Mouse (Mus musculus) forebrain, embryonic 10.5 days (tissue): Measurements from ENCODE around the gene 4930469K13Rik. TPM values are rescaled to one million over a fixed set of nuclear protein-coding genes. Genes with fewer than 3 reads are reported as not detected.
A peak's percentile ranks its signal among the peaks of the same experiment; 100 is the strongest.

Experiments
- DNase-seq: peaks from one replicate; pipeline ENCODE4 v3.0.0-alpha.2; 2017; ENCODE audit warnings: low spot score; ENCODE audit errors: extremely low spot score
- H3K27ac ChIP-seq: fragments of 300-500 bp; sonication (generic); 2 replicates; pipeline ENCODE4 v1.5.1; 2016; ENCODE audit warnings: mild to moderate bottlenecking
- H3K27me3 ChIP-seq: fragments of 300-500 bp; sonication (generic); 2 replicates; pipeline ENCODE4 v1.6.1; 2016; ENCODE audit warnings: mild to moderate bottlenecking; ENCODE audit not compliant: poor library complexity, severe bottlenecking
- H3K36me3 ChIP-seq: fragments of 300-500 bp; sonication (generic); replicated peaks from 2 replicates; pipeline ENCODE4 v1.6.1; 2016; ENCODE audit warnings: mild to moderate bottlenecking, moderate library complexity
- H3K4me1 ChIP-seq: fragments of 300-500 bp; sonication (generic); 2 replicates; pipeline ENCODE4 v1.6.1; 2016
- H3K4me3 ChIP-seq: fragments of 300-500 bp; sonication (generic); 2 replicates; pipeline ENCODE4 v1.5.1; 2016; ENCODE audit warnings: mild to moderate bottlenecking, moderate library complexity
- H3K9me3 ChIP-seq: fragments of 300-500 bp; sonication (generic); 2 replicates; pipeline ENCODE4 v1.6.1; 2016; ENCODE audit warnings: mild to moderate bottlenecking, moderate library complexity
- WGBS: fragments of 180-500 bp; shearing (Covaris S2); methylation state at CpG from one replicate; pipeline ENCODE4 v1.1.7; 2016; 5-methylcytosine and 5-hydroxymethylcytosine counted together
- polyA plus RNA-seq: library from polyadenylated mRNA; unstranded; fragments of >200 nt; fragmentation: Nextera tagmentation; extraction: Ambion mirVana; gene quantifications from 2 replicates; pipeline ENCODE4 v1.2.1, GENCODE M21; 2016

Gene 4930469K13Rik
- polyA plus RNA-seq, 1 experiment from 2014 or later = not detected

- DNase-seq = no peak
- peaks cover 24% of the 10 kb centered on the region; the same call in 1 of the 2 replicates for H3K27me3 ChIP-seq
- 27% methylated on average over 12 of the region's 12 CpGs for WGBS
- H3K4me1 ChIP-seq = peaks cover 17% of the 10 kb centered on the region; the same call in 1 of the 2 replicates
- H3K9me3 ChIP-seq = no peaks in the 10 kb centered on the region
- H3K4me3 ChIP-seq = peak within 1 kb of the TSS; percentile 15; the same call in 1 of the 2 replicates
- no peaks in the 10 kb centered on the region for H3K36me3 ChIP-seq
- peak within 1 kb of the TSS; percentile 17; the same call in 1 of the 2 replicates for H3K27ac ChIP-seq
Observed at GRCm38 (mm10) chr11:33992938-33993337, 105.4 kb downstream of the 4930469K13Rik start, which contains the start of gene Kcnip1. Gene Kcnip1, minus strand, starts transcription at chr11:33993152.

GRCm38 (mm10) chr11:33990002-33990401, 108.4 kb downstream of the 4930469K13Rik start:
- Histone ChIP-seq H3K9me3 (no peaks in the 10 kb centered on the region), H3K36me3 (no peaks in the 10 kb centered on the region), H3K4me1 (peaks cover 17% of the 10 kb centered on the region; the same call in 1 of the 2 replicates), H3K4me3 (no peak overlapping the region), H3K27me3 (peaks cover 19% of the 10 kb centered on the region; the same call in 1 of the 2 replicates), H3K27ac (no peak overlapping the region)
- no peak for DNase-seq
- 86% methylated on average over 5 of the region's 5 CpGs for WGBS

GRCm38 (mm10) chr11:33986525-33986924, 111.8 kb downstream of the 4930469K13Rik start:
- Histone ChIP-seq H3K4me1 (no peaks in the 10 kb centered on the region), H3K4me3 (no peak overlapping the region), H3K27ac (no peak overlapping the region), H3K9me3 (no peaks in the 10 kb centered on the region), H3K27me3 (no peaks in the 10 kb centered on the region), H3K36me3 (no peaks in the 10 kb centered on the region)
- WGBS = 90% methylated on average over 2 of the region's 2 CpGs
- DNase-seq = no peak

- no peak for DNase-seq
- H3K27me3 ChIP-seq = no peaks in the 10 kb centered on the region
- H3K27ac ChIP-seq = no peak overlapping the region
- WGBS = 78% methylated on average over 4 of the region's 4 CpGs
- H3K9me3 ChIP-seq = no peaks in the 10 kb centered on the region
- no peaks in the 10 kb centered on the region for H3K4me1 ChIP-seq
- no peak overlapping the region for H3K4me3 ChIP-seq
- H3K36me3 ChIP-seq = no peaks in the 10 kb centered on the region
Observed at GRCm38 (mm10) chr11:33980146-33980545, 118.2 kb downstream of the 4930469K13Rik start.

GRCm38 (mm10) chr11:33975121-33975520, 123.2 kb downstream of the 4930469K13Rik start:
- H3K9me3 ChIP-seq = no peaks in the 10 kb centered on the region
- H3K27ac ChIP-seq = no peak overlapping the region
- WGBS = 86% methylated on average over 2 of the region's 2 CpGs
- no peak for DNase-seq
- H3K36me3 ChIP-seq = no peaks in the 10 kb centered on the region
- no peak overlapping the region for H3K4me3 ChIP-seq
- H3K27me3 ChIP-seq = no peaks in the 10 kb centered on the region
- no peaks in the 10 kb centered on the region for H3K4me1 ChIP-seq

- Histone ChIP-seq H3K4me1 (no peaks in the 10 kb centered on the region), H3K9me3 (no peaks in the 10 kb centered on the region), H3K36me3 (no peaks in the 10 kb centered on the region), H3K4me3 (no peak overlapping the region), H3K27me3 (no peaks in the 10 kb centered on the region), H3K27ac (no peak overlapping the region)
- WGBS = 91% methylated on average over 14 of the region's 14 CpGs
- DNase-seq = no peak
Observed at GRCm38 (mm10) chr11:33974341-33975040, 123.9 kb downstream of the 4930469K13Rik start.

- no peaks in the 10 kb centered on the region for H3K27me3 ChIP-seq
- H3K9me3 ChIP-seq = no peaks in the 10 kb centered on the region
- no peak overlapping the region for H3K4me3 ChIP-seq
- 83% methylated on average over 7 of the region's 7 CpGs for WGBS
- no peaks in the 10 kb centered on the region for H3K4me1 ChIP-seq
- H3K27ac ChIP-seq = no peak overlapping the region
- H3K36me3 ChIP-seq = no peaks in the 10 kb centered on the region
- DNase-seq = no peak
Observed at GRCm38 (mm10) chr11:33972114-33972513, 126.2 kb downstream of the 4930469K13Rik start.

GRCm38 (mm10) chr11:33969199-33969598, 129.2 kb downstream of the 4930469K13Rik start:
- WGBS = 75% methylated on average over 3 of the region's 3 CpGs
- no peak overlapping the region for H3K4me3 ChIP-seq

GRCm38 (mm10) chr11:33967708-33968107, 130.6 kb downstream of the 4930469K13Rik start:
- 88% methylated on average over 4 of the region's 4 CpGs for WGBS
- H3K27ac ChIP-seq = no peak overlapping the region
- no peaks in the 10 kb centered on the region for H3K9me3 ChIP-seq
- no peak overlapping the region for H3K4me3 ChIP-seq
- H3K27me3 ChIP-seq = no peaks in the 10 kb centered on the region
- no peak for DNase-seq
- no peaks in the 10 kb centered on the region for H3K36me3 ChIP-seq
- peaks cover 7% of the 10 kb centered on the region; the same call in 1 of the 2 replicates for H3K4me1 ChIP-seq

More at GRCm38 (mm10) chr11:33969199-33969598, 129.2 kb downstream of the 4930469K13Rik start:
- no peak for DNase-seq
- no peaks in the 10 kb centered on the region for H3K9me3 ChIP-seq
- no peaks in the 10 kb centered on the region for H3K4me1 ChIP-seq
- H3K27me3 ChIP-seq = no peaks in the 10 kb centered on the region
- no peak overlapping the region for H3K27ac ChIP-seq
- no peaks in the 10 kb centered on the region for H3K36me3 ChIP-seq

- Histone ChIP-seq H3K9me3 (no peaks in the 10 kb centered on the region), H3K36me3 (no peaks in the 10 kb centered on the region), H3K27me3 (no peaks in the 10 kb centered on the region), H3K27ac (no peak overlapping the region), H3K4me3 (no peak overlapping the region), H3K4me1 (peaks cover 10% of the 10 kb centered on the region; the same call in 1 of the 2 replicates)
- WGBS = 62% methylated on average over 2 of the region's 2 CpGs
- DNase-seq = no peak
Observed at GRCm38 (mm10) chr11:33965380-33965779, 133.0 kb downstream of the 4930469K13Rik start.

GRCm38 (mm10) chr11:33962688-33963407, 135.5 kb downstream of the 4930469K13Rik start, which contains the start of gene Kcnmb1:
Gene Kcnmb1, plus strand, starts transcription at chr11:33963013.
- Histone ChIP-seq H3K27ac (no peak within 1 kb of the TSS), H3K36me3 (no peaks in the 10 kb centered on the region), H3K9me3 (no peaks in the 10 kb centered on the region), H3K4me3 (no peak within 1 kb of the TSS), H3K4me1 (peaks cover 10% of the 10 kb centered on the region; the same call in 1 of the 2 replicates), H3K27me3 (no peaks in the 10 kb centered on the region)
- no peak for DNase-seq
- 63% methylated on average over 6 of the region's 6 CpGs for WGBS

GRCm38 (mm10) chr11:33962178-33962577, 136.2 kb downstream of the 4930469K13Rik start:
- Histone ChIP-seq H3K4me1 (peaks cover 10% of the 10 kb centered on the region; the same call in 1 of the 2 replicates), H3K27me3 (no peaks in the 10 kb centered on the region), H3K36me3 (no peaks in the 10 kb centered on the region), H3K9me3 (no peaks in the 10 kb centered on the region), H3K27ac (no peak overlapping the region), H3K4me3 (no peak overlapping the region)
- no peak for DNase-seq
- WGBS = 47% methylated on average over 7 of the region's 7 CpGs

- Histone ChIP-seq H3K9me3 (no peaks in the 10 kb centered on the region), H3K27me3 (no peaks in the 10 kb centered on the region), H3K4me1 (peaks cover 10% of the 10 kb centered on the region; the same call in 1 of the 2 replicates), H3K36me3 (no peaks in the 10 kb centered on the region), H3K27ac (no peak overlapping the region), H3K4me3 (no peak overlapping the region)
- no peak for DNase-seq
- 82% methylated on average over 8 of the region's 8 CpGs for WGBS
Observed at GRCm38 (mm10) chr11:33958713-33959112, 139.6 kb downstream of the 4930469K13Rik start.
